Comparison of ENCODE assay signal across 8 mouse cellular contexts in genomic region chr3:108186098-108187047, GRCm38 (mm10). TPM values are rescaled to one million over a fixed set of nuclear protein-coding genes. Genes with fewer than 3 reads are reported as not detected.
DNase-seq lines count a peak whose midpoint lies in the region; ATAC-seq and TF ChIP-seq lines count a peak whose summit lies in the region.

Amigo1 (plus strand) TSS chr3:108186335.

- H3K27ac ChIP-seq in hindbrain, postnatal 0 days: peak within 1 kb of the TSS; percentile 51
- no peak within 1 kb of the TSS for H3K27ac ChIP-seq in limb, embryonic 13.5 days
- peak within 1 kb of the TSS; percentile 56 for H3K27ac ChIP-seq in midbrain, embryonic 12.5 days (replicated peaks)

- no peak for TF ChIP-seq CTCF in hindbrain, postnatal 0 days (IDR thresholded peaks at IDR 0.05; ENCODE audit: low read depth)

- H3K4me1 ChIP-seq in hindbrain, postnatal 0 days (ENCODE audit: insufficient read depth, low read length): peaks cover 8% of the 10 kb centered on the region; the same call in 1 of the 2 replicates
- peaks cover 16% of the 10 kb centered on the region; the same call in 1 of the 2 replicates for H3K4me1 ChIP-seq in limb, embryonic 13.5 days
- peaks cover 22% of the 10 kb centered on the region for H3K4me1 ChIP-seq in midbrain, embryonic 12.5 days

- WGBS in hindbrain, postnatal 0 days: under 1% methylated on average over 59 of the region's 100 CpGs
- WGBS in limb, embryonic 13.5 days: 2% methylated on average over 85 of the region's 100 CpGs
- 4% methylated on average over 34 of the region's 100 CpGs for WGBS in midbrain, embryonic 12.5 days

- DNase-seq in urinary bladder, adult 2 months (ENCODE audit: low spot score): peak; percentile 67
- no peak for DNase-seq in urinary bladder, postnatal 4 days (ENCODE audit: low spot score in 2 of 2)
- DNase-seq in cerebellum, postnatal 10 days: peak; percentile 73 to 78
- DNase-seq in gastrocnemius, postnatal 10 days: peak; percentile 61
- peak; percentile 79 for DNase-seq in hindbrain, postnatal 0 days (ENCODE audit: low spot score)
- no peak for DNase-seq in c-Kit-positive CD71-positive TER-119-positive erythroid progenitor cells, embryonic 14.5 days (ENCODE audit: low spot score)

- no peaks in the 10 kb centered on the region for H3K36me3 ChIP-seq in hindbrain, postnatal 0 days (ENCODE audit: insufficient read depth, low read length)
- peaks cover 3% of the 10 kb centered on the region; the same call in 1 of the 2 replicates for H3K36me3 ChIP-seq in limb, embryonic 13.5 days
- H3K36me3 ChIP-seq in midbrain, embryonic 12.5 days: no peaks in the 10 kb centered on the region

- H3K9ac ChIP-seq in hindbrain, postnatal 0 days (replicated peaks; ENCODE audit: low read length): peak within 1 kb of the TSS; percentile 75
- peak within 1 kb of the TSS; percentile 80 for H3K9ac ChIP-seq in limb, embryonic 13.5 days
- peak within 1 kb of the TSS; percentile 80 for H3K9ac ChIP-seq in midbrain, embryonic 12.5 days (replicated peaks)

- no peaks in the 10 kb centered on the region for H3K9me3 ChIP-seq in hindbrain, postnatal 0 days (ENCODE audit: low read length)
- no peaks in the 10 kb centered on the region for H3K9me3 ChIP-seq in limb, embryonic 13.5 days
- no peaks in the 10 kb centered on the region for H3K9me3 ChIP-seq in midbrain, embryonic 12.5 days

- H3K4me2 ChIP-seq in hindbrain, postnatal 0 days (ENCODE audit: low read depth, low read length): peak within 1 kb of the TSS; percentile 87
- H3K4me2 ChIP-seq in limb, embryonic 13.5 days (replicated peaks): peak within 1 kb of the TSS; percentile 90
- peak within 1 kb of the TSS; percentile 93 for H3K4me2 ChIP-seq in midbrain, embryonic 12.5 days (replicated peaks)

- peak; percentile 63 for ATAC-seq in hindbrain, postnatal 0 days
- peak; percentile 49 for ATAC-seq in limb, embryonic 13.5 days (ENCODE audit: low FRiP score, low read depth)
- peak; percentile 80 for ATAC-seq in midbrain, embryonic 12.5 days (ENCODE audit: low FRiP score, low read depth)

- peak within 1 kb of the TSS; percentile 73 for H3K4me3 ChIP-seq in hindbrain, postnatal 0 days (ENCODE audit: low read length)
- peak within 1 kb of the TSS; percentile 72 for H3K4me3 ChIP-seq in limb, embryonic 13.5 days
- H3K4me3 ChIP-seq in midbrain, embryonic 12.5 days: peak within 1 kb of the TSS; percentile 84

- no peaks in the 10 kb centered on the region for H3K27me3 ChIP-seq in hindbrain, postnatal 0 days (ENCODE audit: insufficient read depth, low read length)
- H3K27me3 ChIP-seq in limb, embryonic 13.5 days: peaks cover 21% of the 10 kb centered on the region
- peaks cover 19% of the 10 kb centered on the region for H3K27me3 ChIP-seq in midbrain, embryonic 12.5 days

RNA-seq across cellular contexts. Expression of gene Amigo1, which starts in this region (rescaled TPM):
- 9.4 and 13.1 TPM in 2 replicates for polyA plus RNA-seq in urinary bladder, adult 2 months (2012; rRNA removed)
- 10 to 100 TPM; 30.7 to 31.6 TPM for total RNA-seq in gastrocnemius, postnatal 10 days (2021)
- total RNA-seq in hindbrain, postnatal 0 days (2014; rRNA removed): 36.6 and 37.3 TPM in 2 replicates
- 10.7 and 11.3 TPM in 2 replicates for polyA plus RNA-seq in hindbrain, postnatal 0 days (2015; fragmentation: Nextera tagmentation; extraction: Ambion mirVana)
- 4.3 and 4.4 TPM in 2 replicates for polyA plus RNA-seq in limb, embryonic 13.5 days (2015; fragmentation: Nextera tagmentation; extraction: Ambion mirVana)
- polyA plus RNA-seq in midbrain, embryonic 12.5 days (2016; fragmentation: Nextera tagmentation; extraction: Ambion mirVana): 7.5 and 9.3 TPM in 2 replicates

Comparison
In these comparisons a context has a peak if more than half of its experiments do, and no peak if none do; other contexts are left out.
1. DNase-seq: peak in urinary bladder, adult 2 months (single experiment), cerebellum, postnatal 10 days (2 of 2), gastrocnemius, postnatal 10 days (single experiment) and hindbrain, postnatal 0 days (single experiment); none in urinary bladder, postnatal 4 days (0 of 2) and c-Kit-positive CD71-positive TER-119-positive erythroid progenitor cells, embryonic 14.5 days (single experiment).
2. Peak in every context shown above with its lines, with median percentiles within 50 percentile points of each other: ATAC-seq, H3K4me2 ChIP-seq, H3K4me3 ChIP-seq and H3K9ac ChIP-seq.